Mouse (Mus musculus): Measurements from ENCODE around the gene Cux2.
"Not testable (repeated sequence)": the region's sequence is repeated elsewhere in the genome, so short reads cannot be mapped to it uniquely, and the experiment has no call there.

Gene Cux2

GRCm38 (mm10) chr5:121871515-121872030 lies 178.3 kb downstream of the Cux2 start:
- no peak for DNase-seq (ENCODE audit: low spot score)

GRCm38 (mm10) chr5:121870832-121871231 lies 179.1 kb downstream of the Cux2 start:
- DNase-seq (ENCODE audit: low spot score) = no peak

DNA sequence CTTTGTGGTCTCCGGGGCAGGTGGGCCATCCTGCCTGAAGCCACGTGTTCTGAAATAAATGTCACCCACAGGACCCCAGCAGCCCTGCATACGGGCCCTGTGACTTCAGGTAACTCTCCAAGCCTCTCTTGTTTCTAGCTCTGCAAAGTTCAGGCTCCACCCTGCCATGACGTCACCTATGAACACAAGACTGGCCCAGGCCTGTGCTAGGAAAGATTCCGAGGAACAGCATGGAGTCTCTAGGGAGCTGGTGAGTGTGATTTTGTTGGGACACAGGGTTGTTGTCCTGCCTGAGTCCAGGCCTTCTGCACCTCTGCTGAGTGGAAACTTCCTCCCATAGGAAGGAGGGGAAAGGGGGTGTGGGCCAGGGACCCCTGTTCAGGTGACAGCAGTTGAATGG lies 181.9 kb downstream of the Cux2 start:
- DNase-seq (ENCODE audit: low spot score) = no peak

- DNase-seq (ENCODE audit: low spot score) = no peak
These were observed 185.6 kb downstream of the Cux2 start for GRCm38 (mm10) chr5:121864330-121864729.

- DNase-seq (ENCODE audit: low spot score) = no peak
These were observed 187.9 kb downstream of the Cux2 start for GRCm38 (mm10) chr5:121861964-121862363.

DNA sequence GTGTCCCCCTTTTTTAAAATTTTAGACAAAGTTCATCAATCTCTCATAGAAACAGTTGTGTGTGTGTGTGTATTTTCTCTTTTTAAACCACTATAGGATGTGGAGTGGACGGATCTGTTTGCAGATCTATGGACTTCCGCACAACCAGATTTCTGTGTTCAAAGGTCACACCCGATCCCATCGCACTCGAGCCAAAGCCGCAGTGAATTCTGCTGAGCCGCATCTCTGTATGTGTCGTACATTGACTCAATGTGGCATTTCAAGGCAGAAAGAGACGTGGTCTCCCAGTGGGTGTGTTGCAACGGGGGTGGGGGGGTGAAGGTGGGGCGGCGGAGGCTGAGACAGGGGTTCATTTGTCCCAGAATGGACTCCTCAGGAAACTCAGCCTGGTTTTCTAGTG lies 191.5 kb downstream of the Cux2 start:
- DNase-seq (ENCODE audit: low spot score) = no peak

- no peak for DNase-seq (ENCODE audit: low spot score)
These were observed 193.2 kb downstream of the Cux2 start for GRCm38 (mm10) chr5:121856740-121857139.

GRCm38 (mm10) chr5:121854768-121855167 lies 195.1 kb downstream of the Cux2 start:
- no peak for DNase-seq (ENCODE audit: low spot score)

DNA sequence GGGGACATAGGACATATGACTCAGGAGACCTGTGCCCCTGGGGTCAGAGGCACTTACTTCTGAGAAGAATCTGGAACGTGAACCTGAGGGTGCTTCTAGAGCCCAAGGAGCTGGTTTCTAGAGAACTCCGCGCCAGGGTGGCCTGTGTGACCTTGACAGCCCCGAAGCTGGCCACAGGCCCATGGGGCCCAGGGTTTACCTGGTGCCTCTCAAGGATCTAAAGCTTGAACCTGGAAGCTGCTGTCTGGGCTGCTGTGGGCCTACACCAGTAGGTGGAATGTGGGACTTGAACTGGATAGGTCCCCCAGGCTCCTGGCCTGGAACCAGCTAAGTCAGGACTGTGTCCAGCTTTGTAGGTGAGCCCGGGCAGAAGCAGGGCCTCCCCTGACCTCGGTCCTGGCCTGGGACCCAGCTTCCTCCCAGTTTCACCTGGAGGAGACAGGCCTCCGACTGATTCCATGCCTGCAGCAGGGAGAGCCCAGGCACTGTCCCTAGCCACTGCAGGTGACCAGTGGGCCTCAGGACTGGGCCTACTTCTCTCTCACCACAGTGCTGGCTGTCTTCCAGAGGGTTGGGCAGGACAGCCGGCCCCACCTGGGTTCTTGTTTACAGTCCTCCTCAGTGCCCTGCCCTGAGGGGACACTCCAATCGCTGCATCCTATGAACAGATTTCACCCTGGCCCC lies 196.4 kb downstream of the Cux2 start:
- DNase-seq (ENCODE audit: low spot score) = no peak

GRCm38 (mm10) chr5:121849478-121850349 lies 200.2 kb downstream of the Cux2 start:
- no peak for DNase-seq (ENCODE audit: low spot score)

GRCm38 (mm10) chr5:121848743-121849142 lies 201.2 kb downstream of the Cux2 start, which contains the start of gene Pheta1:
Gene Pheta1, plus strand, starts transcription at chr5:121848984.
- DNase-seq (ENCODE audit: low spot score) = peak; percentile 96

- DNase-seq (ENCODE audit: low spot score) = peak; percentile 64
These were observed 201.8 kb downstream of the Cux2 start for GRCm38 (mm10) chr5:121848035-121848519.

DNA sequence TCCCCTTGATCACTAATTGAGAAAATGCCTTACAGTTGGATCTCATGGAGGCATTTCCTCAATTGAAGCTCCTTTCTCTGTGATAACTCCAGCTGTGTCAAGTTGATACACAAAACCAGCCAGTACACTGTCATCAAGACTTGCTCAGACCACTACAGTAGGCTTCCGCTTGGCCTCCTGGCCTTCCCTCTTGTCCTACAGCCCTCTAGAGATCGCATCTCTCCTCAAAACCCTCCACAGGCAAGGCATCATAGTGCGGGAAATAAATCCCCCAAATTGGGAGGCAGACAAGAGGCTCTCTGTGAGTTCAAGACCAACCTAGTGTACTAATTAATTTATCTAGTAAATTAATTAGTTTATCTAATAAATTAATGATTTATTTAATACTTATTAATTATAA lies 202.6 kb downstream of the Cux2 start:
- not testable (repeated sequence) for DNase-seq (ENCODE audit: low spot score)

GRCm38 (mm10) chr5:121846322-121846721 lies 203.6 kb downstream of the Cux2 start:
- DNase-seq (ENCODE audit: low spot score) = no peak

DNA sequence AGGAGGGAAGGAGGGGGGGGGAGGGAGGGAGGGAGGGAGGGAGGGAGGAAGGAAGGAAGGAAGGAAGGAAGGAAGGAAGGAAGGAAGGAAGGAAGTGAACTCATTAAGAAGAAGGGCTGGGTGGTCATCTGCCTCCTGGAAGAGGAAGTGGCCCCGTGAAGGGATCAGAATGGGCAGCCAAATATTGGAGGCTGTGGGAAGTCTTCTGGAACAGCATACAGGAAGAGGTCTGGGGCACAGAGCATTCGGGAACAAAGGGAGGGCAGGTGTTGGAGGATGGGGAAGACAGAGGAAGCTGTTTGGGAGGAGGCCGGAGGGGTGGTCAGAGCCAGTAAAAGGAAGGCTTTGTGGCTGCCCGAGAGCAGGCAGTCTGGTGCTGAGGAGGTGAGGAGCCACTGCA lies 204.5 kb downstream of the Cux2 start:
- DNase-seq (ENCODE audit: low spot score) = no peak

- DNase-seq (ENCODE audit: low spot score) = no peak
These were observed 206.6 kb downstream of the Cux2 start for GRCm38 (mm10) chr5:121843138-121843905.

GRCm38 (mm10) chr5:121842665-121843118 lies 207.2 kb downstream of the Cux2 start:
- DNase-seq (ENCODE audit: low spot score) = peak; percentile 92

GRCm38 (mm10) chr5:121841973-121842372 lies 207.9 kb downstream of the Cux2 start:
- DNase-seq (ENCODE audit: low spot score) = no peak

DNA sequence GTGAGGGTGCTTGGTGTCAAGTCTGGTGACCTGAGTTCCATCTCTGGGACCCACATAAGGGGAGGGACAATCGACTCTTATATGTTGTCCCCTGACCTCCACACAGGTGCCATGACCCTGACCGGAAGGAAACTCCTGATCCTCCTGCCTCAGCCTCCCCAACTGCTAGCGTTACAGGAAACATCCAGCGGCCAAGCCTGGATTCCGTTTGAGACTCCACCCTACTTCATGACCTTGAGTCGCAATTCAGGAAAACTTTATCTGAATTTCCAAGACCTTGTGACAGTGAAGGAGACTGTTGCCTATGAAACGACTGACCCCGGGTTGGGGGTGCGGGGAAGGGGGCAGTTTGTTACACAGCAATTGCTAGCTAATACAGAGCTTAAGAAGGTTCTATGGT lies 208.4 kb downstream of the Cux2 start:
- no peak for DNase-seq (ENCODE audit: low spot score)

GRCm38 (mm10) chr5:121839128-121839473 lies 210.8 kb downstream of the Cux2 start:
- DNase-seq (ENCODE audit: low spot score) = no peak

- DNase-seq (ENCODE audit: low spot score) = peak; percentile 30
These were observed 211.4 kb downstream of the Cux2 start for GRCm38 (mm10) chr5:121838341-121839127.
